Mouse (Mus musculus) left cerebral cortex, adult 9 months (tissue): Measurements from ENCODE around the gene Cdk10.

Experiments
- DNase-seq, 2 experiments: peaks; one replicate each; pipeline ENCODE4 v3.0.0; 2022; ENCODE audit warnings: low spot score in 2 of 2

Gene Cdk10

GRCm38 (mm10) chr8:123271901-123272300, 47.3 kb downstream of the Cdk10 start:
- DNase-seq = no peak

GRCm38 (mm10) chr8:123274447-123274846, 49.8 kb downstream of the Cdk10 start:
- no peak for DNase-seq

GRCm38 (mm10) chr8:123275096-123275495, 50.5 kb downstream of the Cdk10 start:
- DNase-seq = no peak

GRCm38 (mm10) chr8:123278445-123278844, 53.8 kb downstream of the Cdk10 start:
- DNase-seq = no peak

GRCm38 (mm10) chr8:123279828-123280227, 55.2 kb downstream of the Cdk10 start:
- DNase-seq = no peak

GRCm38 (mm10) chr8:123280302-123281094, 55.9 kb downstream of the Cdk10 start:
- no peak for DNase-seq
